Mouse (Mus musculus): ENCODE results near the gene Gorasp1. TPM values are rescaled to one million over a fixed set of nuclear protein-coding genes. Genes with fewer than 3 reads are reported as not detected.

The Gorasp1 gene
- polyA plus RNA-seq, 1 experiment from 2014 or later: 24.0 TPM

GRCm38 (mm10) chr9:119970221-119970620 is 32.9 kb upstream of the Gorasp1 start:
- no peaks in the 10 kb centered on the region for H3K9me3 ChIP-seq (replicated peaks)
- no peak overlapping the region for H3K4me3 ChIP-seq
- H3K4me1 ChIP-seq: peaks cover 6% of the 10 kb centered on the region; the same call in 1 of the 2 replicates
- 43% methylated on average over 6 of the region's 6 CpGs for WGBS
- H3K9ac ChIP-seq: no peak overlapping the region
- H3K36me3 ChIP-seq: 0 out of 2 replicates have a peak, but pooled peaks cover 2% of the 10 kb centered on the region
- no peak overlapping the region for H3K27ac ChIP-seq
- ATAC-seq (ENCODE audit: low FRiP score): 0 out of 2 replicates have a peak, but pooled peaks have one; percentile 32
- H3K27me3 ChIP-seq: no peaks in the 10 kb centered on the region
- no peak overlapping the region for H3K4me2 ChIP-seq (replicated peaks)

- Histone ChIP-seq H3K4me1 (peaks cover 6% of the 10 kb centered on the region; the same call in 1 of the 2 replicates), H3K4me2 (replicated peaks) (no peak overlapping the region), H3K27me3 (no peaks in the 10 kb centered on the region), H3K4me3 (no peak overlapping the region), H3K36me3 (0 out of 2 replicates have a peak, but pooled peaks cover 2% of the 10 kb centered on the region), H3K9me3 (replicated peaks) (no peaks in the 10 kb centered on the region), H3K9ac (no peak overlapping the region), H3K27ac (no peak overlapping the region)
- 84% methylated on average over 7 of the region's 7 CpGs for WGBS
- ATAC-seq (ENCODE audit: low FRiP score): no peak
Measured at GRCm38 (mm10) chr9:119969811-119970210, 32.4 kb upstream of the Gorasp1 start.

- 89% methylated on average over 26 of the region's 26 CpGs for WGBS
- Histone ChIP-seq H3K9ac (no peak overlapping the region), H3K36me3 (no peaks in the 10 kb centered on the region), H3K27me3 (peaks cover 5% of the 10 kb centered on the region; the same call in 1 of the 2 replicates), H3K4me1 (peaks cover 12% of the 10 kb centered on the region; the same call in 1 of the 2 replicates), H3K4me3 (no peak overlapping the region), H3K4me2 (replicated peaks) (no peak overlapping the region), H3K9me3 (replicated peaks) (no peaks in the 10 kb centered on the region), H3K27ac (no peak overlapping the region)
- ATAC-seq (ENCODE audit: low FRiP score): no peak
Measured at GRCm38 (mm10) chr9:119966221-119966910, 29.0 kb upstream of the Gorasp1 start.

- Histone ChIP-seq H3K9me3 (replicated peaks) (no peaks in the 10 kb centered on the region), H3K36me3 (no peaks in the 10 kb centered on the region), H3K4me3 (no peak overlapping the region), H3K4me1 (peaks cover 7% of the 10 kb centered on the region; the same call in 1 of the 2 replicates), H3K4me2 (replicated peaks) (no peak overlapping the region), H3K27me3 (peaks cover 5% of the 10 kb centered on the region; the same call in 1 of the 2 replicates), H3K27ac (no peak overlapping the region), H3K9ac (no peak overlapping the region)
- WGBS: 84% methylated on average over 3 of the region's 3 CpGs
- no peak for ATAC-seq (ENCODE audit: low FRiP score)
Measured at GRCm38 (mm10) chr9:119965186-119965585, 27.8 kb upstream of the Gorasp1 start.

- Histone ChIP-seq H3K4me3 (no peak overlapping the region), H3K4me2 (replicated peaks) (no peak overlapping the region), H3K36me3 (no peaks in the 10 kb centered on the region), H3K27ac (no peak overlapping the region), H3K27me3 (peaks cover 5% of the 10 kb centered on the region; the same call in 1 of the 2 replicates), H3K9me3 (replicated peaks) (no peaks in the 10 kb centered on the region), H3K4me1 (0 out of 2 replicates have a peak, but pooled peaks cover 6% of the 10 kb centered on the region), H3K9ac (no peak overlapping the region)
- 73% methylated on average over 3 of the region's 3 CpGs for WGBS
- no peak for ATAC-seq (ENCODE audit: low FRiP score)
Measured at GRCm38 (mm10) chr9:119964206-119964605, 26.8 kb upstream of the Gorasp1 start.

GRCm38 (mm10) chr9:119962987-119963667 is 25.8 kb upstream of the Gorasp1 start:
- no peaks in the 10 kb centered on the region for H3K9me3 ChIP-seq (replicated peaks)
- ATAC-seq (ENCODE audit: low FRiP score): peak; percentile 35; the same call in 1 of the 2 replicates
- no peak overlapping the region for H3K4me3 ChIP-seq
- peak overlapping the region; percentile 35; the same call in 1 of the 2 replicates for H3K9ac ChIP-seq
- no peak overlapping the region for H3K27ac ChIP-seq
- peaks cover 5% of the 10 kb centered on the region; the same call in 1 of the 2 replicates for H3K27me3 ChIP-seq
- H3K36me3 ChIP-seq: no peaks in the 10 kb centered on the region
- H3K4me1 ChIP-seq: 0 out of 2 replicates have a peak, but pooled peaks cover 6% of the 10 kb centered on the region
- 13% methylated on average over 21 of the region's 21 CpGs for WGBS
- H3K4me2 ChIP-seq (replicated peaks): peak overlapping the region; percentile 34; the same call in 1 of the 2 replicates

- Histone ChIP-seq H3K27me3 (peaks cover 5% of the 10 kb centered on the region; the same call in 1 of the 2 replicates), H3K9ac (no peak overlapping the region), H3K4me2 (replicated peaks) (no peak overlapping the region), H3K4me1 (0 out of 2 replicates have a peak, but pooled peaks cover 6% of the 10 kb centered on the region), H3K36me3 (no peaks in the 10 kb centered on the region), H3K4me3 (no peak overlapping the region), H3K9me3 (replicated peaks) (no peaks in the 10 kb centered on the region), H3K27ac (no peak overlapping the region)
- 80% methylated on average over 4 of the region's 4 CpGs for WGBS
- ATAC-seq (ENCODE audit: low FRiP score): no peak
Measured at GRCm38 (mm10) chr9:119962216-119962615, 24.9 kb upstream of the Gorasp1 start.

GRCm38 (mm10) chr9:119958835-119959234 is 21.5 kb upstream of the Gorasp1 start:
- Histone ChIP-seq H3K9ac (no peak overlapping the region), H3K27me3 (peaks cover 5% of the 10 kb centered on the region; the same call in 1 of the 2 replicates), H3K27ac (no peak overlapping the region), H3K4me2 (replicated peaks) (no peak overlapping the region), H3K9me3 (replicated peaks) (no peaks in the 10 kb centered on the region), H3K4me1 (0 out of 2 replicates have a peak, but pooled peaks cover 6% of the 10 kb centered on the region), H3K36me3 (no peaks in the 10 kb centered on the region), H3K4me3 (no peak overlapping the region)
- ATAC-seq (ENCODE audit: low FRiP score): no peak
- 81% methylated on average over 9 of the region's 9 CpGs for WGBS

GRCm38 (mm10) chr9:119951388-119951787 is 14.0 kb upstream of the Gorasp1 start:
- Histone ChIP-seq H3K27ac (no peak overlapping the region), H3K27me3 (no peaks in the 10 kb centered on the region), H3K36me3 (no peaks in the 10 kb centered on the region), H3K4me2 (replicated peaks) (no peak overlapping the region), H3K4me3 (no peak overlapping the region), H3K9ac (no peak overlapping the region), H3K9me3 (replicated peaks) (no peaks in the 10 kb centered on the region), H3K4me1 (no peaks in the 10 kb centered on the region; the same call in 1 of the 2 replicates)
- WGBS: 88% methylated on average over 9 of the region's 9 CpGs
- ATAC-seq (ENCODE audit: low FRiP score): no peak

GRCm38 (mm10) chr9:119950434-119950833 is 13.1 kb upstream of the Gorasp1 start:
- no peak overlapping the region for H3K27ac ChIP-seq
- no peak overlapping the region for H3K4me2 ChIP-seq (replicated peaks)
- H3K27me3 ChIP-seq: no peaks in the 10 kb centered on the region
- WGBS: 50% methylated on average over 6 of the region's 6 CpGs
- no peak overlapping the region for H3K9ac ChIP-seq
- no peaks in the 10 kb centered on the region; the same call in 1 of the 2 replicates for H3K4me1 ChIP-seq
- no peaks in the 10 kb centered on the region for H3K9me3 ChIP-seq (replicated peaks)
- H3K4me3 ChIP-seq: no peak overlapping the region
- H3K36me3 ChIP-seq: no peaks in the 10 kb centered on the region
- peak; percentile 38; the same call in 1 of the 2 replicates for ATAC-seq (ENCODE audit: low FRiP score)

- H3K4me1 ChIP-seq: no peaks in the 10 kb centered on the region; the same call in 1 of the 2 replicates
- no peaks in the 10 kb centered on the region for H3K9me3 ChIP-seq (replicated peaks)
- H3K27me3 ChIP-seq: no peaks in the 10 kb centered on the region
- no peak overlapping the region for H3K27ac ChIP-seq
- 36% methylated on average over 3 of the region's 3 CpGs for WGBS
- ATAC-seq (ENCODE audit: low FRiP score): no peak
- H3K4me3 ChIP-seq: no peak overlapping the region
- no peak overlapping the region for H3K4me2 ChIP-seq (replicated peaks)
- no peak overlapping the region for H3K9ac ChIP-seq
- no peaks in the 10 kb centered on the region for H3K36me3 ChIP-seq
Measured at GRCm38 (mm10) chr9:119948804-119949203, 11.4 kb upstream of the Gorasp1 start.

GRCm38 (mm10) chr9:119945173-119945900 is 8.0 kb upstream of the Gorasp1 start:
- Histone ChIP-seq H3K9me3 (replicated peaks) (no peaks in the 10 kb centered on the region), H3K4me1 (no peaks in the 10 kb centered on the region; the same call in 1 of the 2 replicates), H3K9ac (no peak overlapping the region), H3K4me3 (no peak overlapping the region), H3K36me3 (no peaks in the 10 kb centered on the region), H3K4me2 (replicated peaks) (no peak overlapping the region), H3K27ac (no peak overlapping the region), H3K27me3 (no peaks in the 10 kb centered on the region)
- no peak for ATAC-seq (ENCODE audit: low FRiP score)
- WGBS: 76% methylated on average over 12 of the region's 12 CpGs
